Mouse (Mus musculus) heart, adult 2 months (tissue): ENCODE results near the gene Wipf1.

ENCODE experiments used
- CTCF ChIP-seq: fragments of 200-600 bp; IDR thresholded peaks from 2 replicates; pipeline ENCODE4 v1.8.1; 2022; ENCODE audit warnings: antibody characterized with exemption, mild to moderate bottlenecking, moderate library complexity
- EP300 ChIP-seq: fragments of 200-500 bp; IDR thresholded peaks from 2 replicates; pipeline ENCODE4 v1.6.1; 2011; ENCODE audit warnings: low read depth, low read length, control low read depth; ENCODE audit not compliant: insufficient read depth
- POLR2A ChIP-seq: fragments of 200-500 bp; IDR thresholded peaks from 2 replicates; pipeline ENCODE4 v1.6.1; 2011; ENCODE audit warnings: mild to moderate bottlenecking, low read depth, low read length, control low read depth; ENCODE audit not compliant: insufficient read depth

DNA sequence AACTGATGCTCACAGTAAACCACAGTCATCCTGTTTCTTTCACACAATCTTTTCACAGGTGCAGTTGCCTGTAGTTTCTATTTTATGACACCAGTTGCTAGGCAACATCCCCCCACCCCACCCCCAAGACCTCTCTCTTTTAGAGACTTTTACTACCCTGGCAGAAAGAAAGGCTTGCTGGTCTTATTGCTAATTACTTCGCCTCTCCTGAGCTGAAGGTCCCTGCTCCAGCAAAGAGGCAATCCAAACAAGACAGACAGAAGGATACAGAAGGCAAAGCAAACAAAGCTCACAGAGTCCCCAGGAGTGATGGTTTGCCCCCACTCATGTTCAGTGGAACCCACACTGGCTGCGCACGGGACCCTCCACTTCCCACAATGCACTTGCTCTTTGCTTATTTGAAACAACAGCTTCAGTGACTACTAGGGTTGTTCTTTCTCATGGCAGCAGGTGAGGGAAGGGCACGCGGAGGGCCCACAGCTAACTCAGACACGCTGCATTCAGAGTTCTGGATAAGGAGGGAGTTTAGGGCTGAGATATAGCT is 79.3 kb downstream of the Wipf1 start:
- no peak for TF ChIP-seq CTCF
- no peak for TF ChIP-seq POLR2A
- no peak for TF ChIP-seq EP300
